Mouse (Mus musculus) neural tube, embryonic 13.5 days (tissue): ENCODE data around the gene Fam129a. TPM values are rescaled to one million over a fixed set of nuclear protein-coding genes. Genes with fewer than 3 reads are reported as not detected.

ENCODE experiments used
- ATAC-seq: fragments of 200-750 bp; cut with Nextera tagmentation; 2 replicates; pipeline ENCODE4 v1.8.0; 2017; ENCODE audit warnings: low read depth, mild to moderate bottlenecking, moderate TSS enrichment, moderate library complexity
- H3K27ac ChIP-seq: fragments of 300-500 bp; sonication (generic); replicated peaks from 2 replicates; pipeline ENCODE4 v1.5.1; 2015; ENCODE audit warnings: moderate library complexity, mild to moderate bottlenecking, inconsistent platforms
- H3K27me3 ChIP-seq: fragments of 300-500 bp; sonication (generic); 2 replicates; pipeline ENCODE4 v1.6.1; 2015; ENCODE audit warnings: mild to moderate bottlenecking, inconsistent platforms
- H3K36me3 ChIP-seq: fragments of 300-500 bp; sonication (generic); 2 replicates; pipeline ENCODE4 v1.6.1; 2015; ENCODE audit warnings: mild to moderate bottlenecking, inconsistent platforms
- H3K4me1 ChIP-seq: fragments of 300-500 bp; sonication (generic); replicated peaks from 2 replicates; pipeline ENCODE4 v1.6.1; 2015; ENCODE audit warnings: inconsistent platforms
- H3K4me2 ChIP-seq: fragments of 300-500 bp; sonication (generic); 2 replicates; pipeline ENCODE4 v1.6.1; 2015; ENCODE audit warnings: inconsistent platforms, mild to moderate bottlenecking, moderate library complexity
- H3K4me3 ChIP-seq: fragments of 300-500 bp; sonication (generic); 2 replicates; pipeline ENCODE4 v1.5.1; 2015; ENCODE audit warnings: mild to moderate bottlenecking, inconsistent platforms
- H3K9ac ChIP-seq: fragments of 300-500 bp; sonication (generic); 2 replicates; pipeline ENCODE4 v1.6.1; 2015; ENCODE audit warnings: moderate library complexity, mild to moderate bottlenecking, inconsistent platforms
- H3K9me3 ChIP-seq: fragments of 300-500 bp; sonication (generic); 2 replicates; pipeline ENCODE4 v1.6.1; 2016; ENCODE audit warnings: inconsistent platforms
- WGBS: fragments of 180-500 bp; shearing (Covaris S2); methylation state at CpG from one replicate; pipeline ENCODE4 v1.1.7; 2015; 5-methylcytosine and 5-hydroxymethylcytosine counted together
- polyA plus RNA-seq: library from polyadenylated mRNA; unstranded; fragments of >200 nt; fragmentation: Nextera tagmentation; extraction: Ambion mirVana; gene quantifications from 2 replicates; pipeline ENCODE4 v1.2.1, GENCODE M21; 2015

Fam129a gene
- polyA plus RNA-seq, 1 experiment from 2014 or later, result 5.9 TPM

DNA sequence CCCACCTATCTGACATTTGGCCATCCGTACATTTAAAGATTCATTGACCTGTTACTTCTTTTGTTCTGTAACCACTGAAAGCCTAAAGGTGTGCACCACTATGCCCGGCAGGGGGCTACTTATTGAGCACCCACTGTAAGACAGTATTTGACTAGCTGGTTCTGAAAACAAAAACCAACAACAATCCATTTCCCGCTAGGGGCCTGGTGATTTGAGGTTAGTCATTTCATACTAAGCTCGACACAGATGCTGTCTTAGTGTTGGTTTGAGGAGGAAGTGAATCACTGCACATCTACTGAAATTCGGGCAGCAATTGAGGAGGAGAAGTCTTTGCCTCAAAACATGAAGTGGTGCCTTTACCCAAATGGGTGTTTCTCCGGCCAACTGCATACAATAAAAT, 89.9 kb downstream of the Fam129a start:
- 87% methylated on average over 6 of the region's 6 CpGs for WGBS
- Histone ChIP-seq H3K4me3 (no peak overlapping the region), H3K27ac (no peak overlapping the region), H3K9me3 (no peaks in the 10 kb centered on the region), H3K4me2 (no peak overlapping the region), H3K27me3 (no peaks in the 10 kb centered on the region), H3K36me3 (no peaks in the 10 kb centered on the region), H3K4me1 (peaks cover 6% of the 10 kb centered on the region; the same call in 1 of the 2 replicates), H3K9ac (no peak overlapping the region)
- no peak for ATAC-seq

DNA sequence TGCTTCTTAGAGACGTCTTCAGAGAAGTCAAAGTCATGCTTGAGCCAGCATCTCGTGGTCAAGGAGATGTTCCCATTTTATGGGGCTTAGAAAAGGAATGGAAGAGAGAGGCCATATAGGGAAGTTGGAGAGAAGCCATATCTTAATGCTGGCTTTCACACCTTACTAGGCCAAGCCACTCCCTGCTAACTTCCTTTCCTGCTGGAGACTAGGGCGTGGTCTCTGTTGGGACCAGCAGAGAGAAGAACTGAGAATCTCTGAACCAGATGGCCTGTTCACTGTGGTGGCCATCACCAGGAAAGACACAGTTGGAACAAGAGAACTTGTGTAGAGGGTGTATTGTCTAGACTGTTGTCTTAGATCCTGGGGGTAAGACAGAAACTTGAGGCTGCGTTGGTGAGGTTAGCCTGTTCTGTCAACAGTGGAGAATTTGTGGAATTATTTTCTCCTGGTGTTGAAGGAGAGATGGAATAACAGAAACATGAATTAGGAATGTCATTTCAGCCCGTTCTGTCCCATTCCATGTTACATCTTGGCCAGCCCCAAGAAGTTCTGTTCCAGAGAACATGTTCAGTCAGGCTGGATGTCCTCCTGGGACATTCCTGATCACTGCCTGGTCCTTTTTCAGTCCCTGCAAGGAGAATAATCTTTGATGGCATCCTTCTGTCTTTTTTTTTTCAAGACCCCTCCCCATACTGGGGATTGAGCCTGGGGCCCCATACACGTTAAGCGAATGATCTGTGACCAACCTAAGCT, 90.9 kb downstream of the Fam129a start:
- Histone ChIP-seq H3K27me3 (no peaks in the 10 kb centered on the region), H3K9ac (no peak overlapping the region), H3K4me2 (no peak overlapping the region), H3K27ac (no peak overlapping the region), H3K4me3 (no peak overlapping the region), H3K36me3 (no peaks in the 10 kb centered on the region), H3K4me1 (peaks cover 4% of the 10 kb centered on the region; the same call in 1 of the 2 replicates), H3K9me3 (no peaks in the 10 kb centered on the region)
- WGBS, result 88% methylated on average over 7 of the region's 7 CpGs
- no peak for ATAC-seq

DNA sequence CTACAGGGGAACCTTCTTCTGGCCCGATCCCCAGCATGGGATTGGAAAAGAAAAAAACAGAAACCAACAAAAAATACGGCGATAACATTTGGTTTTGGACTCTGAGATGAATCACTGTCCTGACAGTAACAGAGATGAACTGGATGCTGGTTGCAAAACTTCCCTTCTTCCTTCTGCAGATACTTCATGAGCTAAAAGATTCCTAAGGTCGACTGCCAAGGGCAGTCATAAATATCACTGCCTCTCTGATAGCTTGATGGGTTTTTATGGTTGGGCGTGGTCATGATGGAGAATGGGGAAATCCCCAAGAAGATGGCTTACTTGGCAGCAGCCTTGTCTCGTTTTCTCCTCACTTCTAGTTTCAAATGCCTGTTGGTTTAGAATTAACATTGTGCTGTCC, 92.0 kb downstream of the Fam129a start:
- Histone ChIP-seq H3K9ac (no peak overlapping the region), H3K9me3 (no peaks in the 10 kb centered on the region), H3K27ac (no peak overlapping the region), H3K27me3 (no peaks in the 10 kb centered on the region), H3K36me3 (no peaks in the 10 kb centered on the region), H3K4me3 (no peak overlapping the region), H3K4me2 (no peak overlapping the region), H3K4me1 (no peaks in the 10 kb centered on the region; the same call in 1 of the 2 replicates)
- 71% methylated on average over 6 of the region's 6 CpGs for WGBS
- ATAC-seq, result no peak

DNA sequence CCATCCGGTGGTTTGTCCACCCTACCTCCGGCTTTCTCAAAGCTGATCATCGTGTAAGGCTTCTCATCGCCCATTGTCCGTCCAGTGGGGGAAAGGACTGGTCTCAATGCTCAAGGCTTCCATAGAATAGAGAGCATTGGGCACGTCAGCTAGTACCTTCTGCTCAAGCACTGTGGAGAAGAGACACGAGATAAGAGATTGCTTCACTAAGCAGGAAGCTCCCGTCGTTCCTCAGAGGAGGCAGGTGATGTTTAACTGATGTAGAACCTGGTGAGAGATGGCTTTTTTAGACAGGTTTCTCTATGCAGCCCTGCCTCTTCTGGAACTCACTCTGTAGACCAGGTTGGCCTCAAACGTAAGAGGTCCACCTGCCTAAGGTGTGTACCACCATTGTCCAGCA, 93.4 kb downstream of the Fam129a start:
- WGBS, result 93% methylated on average over 10 of the region's 10 CpGs
- H3K36me3 ChIP-seq, result no peaks in the 10 kb centered on the region

DNA sequence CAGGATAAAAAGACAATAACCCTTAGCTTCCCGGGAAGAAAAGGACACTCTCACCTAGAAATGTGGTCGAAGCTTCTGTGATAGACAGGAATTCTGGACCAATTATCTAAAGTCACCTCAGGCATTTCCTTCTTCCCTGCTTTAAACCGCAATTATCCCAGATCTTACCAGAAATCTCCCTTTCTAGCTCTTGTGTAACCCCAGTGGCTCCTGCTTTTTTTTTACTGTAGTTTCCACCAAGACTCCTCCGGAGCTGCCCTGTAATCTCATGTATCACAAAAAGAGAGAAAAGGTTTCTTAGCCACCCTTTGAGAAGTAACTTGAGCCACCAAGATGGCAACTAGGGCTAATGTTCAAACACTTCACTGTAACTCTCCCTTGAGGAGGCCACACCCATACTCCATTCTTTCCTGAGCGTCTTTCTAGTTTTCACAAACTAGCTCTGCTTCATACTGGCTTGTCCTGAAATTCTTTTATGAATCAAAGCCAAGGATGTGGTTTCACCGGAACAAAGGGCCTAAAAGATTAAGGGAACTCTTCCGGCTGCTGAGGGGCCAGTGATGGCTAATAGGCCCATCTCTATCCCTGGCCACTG, 93.9 kb downstream of the Fam129a start:
- Histone ChIP-seq H3K4me1 (peaks cover 3% of the 10 kb centered on the region; the same call in 1 of the 2 replicates), H3K9me3 (no peaks in the 10 kb centered on the region), H3K9ac (no peak overlapping the region), H3K36me3 (no peaks in the 10 kb centered on the region), H3K4me3 (no peak overlapping the region), H3K27me3 (no peaks in the 10 kb centered on the region), H3K4me2 (no peak overlapping the region), H3K27ac (no peak overlapping the region)
- 91% methylated on average over 7 of the region's 7 CpGs for WGBS
- ATAC-seq, result no peak

More for the DNA sequence above, 93.4 kb downstream of the Fam129a start:
- no peaks in the 10 kb centered on the region for H3K4me1 ChIP-seq
- no peak overlapping the region for H3K9ac ChIP-seq
- no peak overlapping the region for H3K4me2 ChIP-seq
- no peaks in the 10 kb centered on the region for H3K9me3 ChIP-seq
- no peaks in the 10 kb centered on the region for H3K27me3 ChIP-seq
- no peak for ATAC-seq
- no peak overlapping the region for H3K27ac ChIP-seq
- no peak overlapping the region for H3K4me3 ChIP-seq

DNA sequence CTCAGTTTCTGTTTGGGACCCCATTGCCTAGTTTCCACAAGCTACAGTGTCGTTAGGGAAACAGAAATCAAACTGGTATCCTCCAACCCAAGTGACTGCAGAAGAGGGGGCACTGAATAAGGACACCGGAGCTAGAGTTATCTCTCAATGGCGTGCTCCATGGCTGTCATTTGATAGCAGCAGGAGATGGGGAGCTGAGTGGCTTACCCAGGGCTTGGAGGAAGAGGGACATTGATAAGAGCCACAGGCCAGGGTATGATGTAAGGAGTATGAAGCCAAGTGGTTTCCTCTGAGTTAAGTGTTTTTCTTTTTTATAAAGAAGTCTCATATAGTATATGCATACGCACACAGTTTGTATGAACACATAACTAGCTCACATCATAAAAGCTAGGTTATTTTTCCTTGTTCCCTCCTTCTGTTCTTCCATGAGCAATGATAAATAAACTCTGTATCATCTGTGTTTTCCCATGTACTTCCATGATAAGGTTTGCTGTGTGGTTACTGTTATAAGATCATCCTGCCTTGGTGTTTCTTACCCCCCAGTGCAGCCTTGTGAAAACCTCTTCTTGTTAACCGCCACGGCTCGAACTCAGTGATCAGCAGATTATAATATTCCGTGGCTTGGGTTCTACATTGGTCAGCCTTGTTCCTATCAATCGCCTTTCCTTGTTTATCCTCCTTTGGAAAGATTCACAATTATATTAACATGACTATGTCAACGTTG, 96.5 kb downstream of the Fam129a start:
- Histone ChIP-seq H3K4me1 (peaks cover 6% of the 10 kb centered on the region; the same call in 1 of the 2 replicates), H3K27me3 (no peaks in the 10 kb centered on the region), H3K4me2 (no peak overlapping the region), H3K36me3 (no peaks in the 10 kb centered on the region), H3K27ac (no peak overlapping the region), H3K9ac (no peak overlapping the region), H3K9me3 (no peaks in the 10 kb centered on the region), H3K4me3 (no peak overlapping the region)
- 88% methylated on average over 10 of the region's 10 CpGs for WGBS
- no peak for ATAC-seq

DNA sequence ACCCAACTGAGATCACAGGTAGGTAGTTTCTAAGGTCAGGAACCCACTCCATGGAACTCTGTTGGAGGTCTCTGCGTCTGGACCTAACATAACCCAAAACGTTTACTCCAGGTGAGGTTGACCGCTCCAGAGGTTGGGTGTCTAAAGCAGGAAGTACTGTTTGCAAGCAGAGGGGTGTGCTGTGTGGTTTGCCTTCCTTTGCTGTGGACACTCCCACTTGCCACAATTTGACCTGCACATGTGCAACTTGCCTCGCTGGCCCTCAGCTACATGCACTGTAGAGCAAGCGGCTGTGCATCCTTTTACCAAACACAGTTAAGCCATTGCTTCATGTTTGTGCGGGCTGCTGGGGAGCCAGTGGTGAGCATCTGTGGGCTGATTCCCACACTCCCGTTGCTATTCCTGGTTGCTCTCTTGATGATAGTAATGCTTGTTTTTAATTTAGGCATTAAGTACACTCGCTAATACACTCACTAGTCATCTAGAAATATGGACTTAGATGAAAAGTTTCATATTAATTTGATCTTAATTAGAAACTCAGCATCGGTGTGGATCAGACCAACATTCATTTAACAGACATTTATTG, 99.1 kb downstream of the Fam129a start:
- H3K4me1 ChIP-seq, result peaks cover 6% of the 10 kb centered on the region; the same call in 1 of the 2 replicates
- no peak overlapping the region for H3K4me3 ChIP-seq
- no peaks in the 10 kb centered on the region for H3K27me3 ChIP-seq
- no peaks in the 10 kb centered on the region for H3K36me3 ChIP-seq
- ATAC-seq, result peak; percentile 71; the same call in 1 of the 2 replicates
- H3K27ac ChIP-seq, result no peak overlapping the region
- WGBS, result 80% methylated on average over 9 of the region's 9 CpGs
- H3K9me3 ChIP-seq, result no peaks in the 10 kb centered on the region
- no peak overlapping the region for H3K4me2 ChIP-seq
- no peak overlapping the region for H3K9ac ChIP-seq

DNA sequence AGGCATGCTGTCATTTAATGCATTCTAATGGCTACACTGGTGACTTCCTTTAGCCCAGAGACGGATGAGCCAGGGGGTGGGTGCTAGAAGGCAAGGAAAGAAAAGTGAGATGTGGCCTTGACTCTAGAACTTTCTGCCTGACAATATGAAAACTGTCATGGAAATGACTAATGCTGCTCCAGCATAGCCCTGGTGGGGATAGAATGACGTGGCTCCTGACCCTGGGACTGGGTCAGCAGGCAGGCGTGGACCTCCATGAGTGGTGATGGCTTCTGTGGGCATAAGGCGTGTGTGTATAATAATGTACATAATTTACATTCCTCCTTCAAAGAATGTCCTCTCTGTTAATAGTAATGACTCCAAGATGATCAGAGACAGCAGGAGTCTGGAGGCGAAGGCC, 104.7 kb downstream of the Fam129a start:
- no peak for ATAC-seq
- no peaks in the 10 kb centered on the region for H3K9me3 ChIP-seq

DNA sequence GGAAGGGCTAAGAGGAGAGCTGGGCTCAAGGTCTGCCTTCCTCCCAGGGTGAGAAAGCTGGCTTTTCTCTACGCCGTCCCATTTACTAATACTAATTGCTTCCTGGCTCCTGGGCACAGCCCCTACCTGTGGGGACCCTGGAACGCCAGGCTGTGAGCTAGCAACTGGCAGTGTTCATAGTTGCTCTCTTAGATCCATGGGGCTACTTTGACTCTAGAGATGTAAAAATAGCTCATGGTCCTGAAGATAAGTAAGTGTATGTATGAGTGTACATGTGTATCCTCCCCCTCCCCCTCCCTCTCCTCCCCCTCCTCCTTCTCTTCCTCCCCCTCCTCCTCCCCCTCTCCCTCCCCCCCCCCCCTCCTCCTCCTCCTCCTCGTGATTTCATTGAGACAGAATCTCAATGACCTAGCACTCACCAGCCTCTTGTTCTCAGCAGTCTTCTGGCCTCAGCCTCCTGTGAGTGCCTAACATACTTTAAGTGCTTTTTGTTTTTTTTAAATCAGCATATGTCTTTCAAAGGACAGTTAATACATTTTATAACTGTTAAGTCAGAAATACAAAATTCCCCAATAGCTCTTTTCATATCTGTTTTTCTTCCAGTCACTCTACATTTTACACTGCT, 106.3 kb downstream of the Fam129a start:
- peaks cover 5% of the 10 kb centered on the region for H3K4me1 ChIP-seq
- no peak overlapping the region for H3K4me2 ChIP-seq
- no peaks in the 10 kb centered on the region for H3K27me3 ChIP-seq
- H3K9me3 ChIP-seq, result no peaks in the 10 kb centered on the region
- 62% methylated on average over 3 of the region's 4 CpGs for WGBS
- no peaks in the 10 kb centered on the region for H3K36me3 ChIP-seq
- H3K4me3 ChIP-seq, result no peak overlapping the region
- ATAC-seq, result no peak
- H3K9ac ChIP-seq, result no peak overlapping the region
- H3K27ac ChIP-seq, result no peak overlapping the region; the same call in 1 of the 2 replicates

More for the DNA sequence above, 104.7 kb downstream of the Fam129a start:
- Histone ChIP-seq H3K36me3 (no peaks in the 10 kb centered on the region), H3K27ac (no peak overlapping the region), H3K27me3 (no peaks in the 10 kb centered on the region), H3K4me3 (no peak overlapping the region), H3K4me1 (peaks cover 5% of the 10 kb centered on the region), H3K4me2 (no peak overlapping the region), H3K9ac (no peak overlapping the region)
- WGBS, result 63% methylated on average over 5 of the region's 5 CpGs

DNA sequence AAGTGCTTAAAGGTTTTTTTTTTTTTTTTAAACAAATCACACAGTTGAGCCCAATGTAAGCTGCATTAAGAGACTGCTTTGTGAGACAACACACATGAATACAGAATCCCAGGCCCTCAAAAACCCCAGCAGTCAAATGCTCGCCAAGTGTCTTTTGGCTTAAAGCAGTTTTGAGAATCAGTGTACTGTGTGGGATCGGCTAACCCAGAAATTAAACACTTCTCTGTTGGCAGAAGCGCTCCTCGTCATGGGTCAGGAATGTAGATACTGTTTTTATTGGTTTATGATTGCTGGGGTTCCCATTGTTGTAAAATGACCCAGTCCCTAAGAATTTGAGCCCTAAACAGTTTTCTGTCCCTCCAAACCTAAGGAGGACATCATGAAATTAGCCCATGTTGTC, 107.0 kb downstream of the Fam129a start:
- Histone ChIP-seq H3K4me1 (peaks cover 5% of the 10 kb centered on the region), H3K9ac (no peak overlapping the region), H3K27me3 (no peaks in the 10 kb centered on the region), H3K9me3 (no peaks in the 10 kb centered on the region), H3K27ac (no peak overlapping the region), H3K4me2 (no peak overlapping the region), H3K36me3 (no peaks in the 10 kb centered on the region), H3K4me3 (no peak overlapping the region)
- WGBS, result 65% methylated on average over 4 of the region's 4 CpGs
- no peak for ATAC-seq

DNA sequence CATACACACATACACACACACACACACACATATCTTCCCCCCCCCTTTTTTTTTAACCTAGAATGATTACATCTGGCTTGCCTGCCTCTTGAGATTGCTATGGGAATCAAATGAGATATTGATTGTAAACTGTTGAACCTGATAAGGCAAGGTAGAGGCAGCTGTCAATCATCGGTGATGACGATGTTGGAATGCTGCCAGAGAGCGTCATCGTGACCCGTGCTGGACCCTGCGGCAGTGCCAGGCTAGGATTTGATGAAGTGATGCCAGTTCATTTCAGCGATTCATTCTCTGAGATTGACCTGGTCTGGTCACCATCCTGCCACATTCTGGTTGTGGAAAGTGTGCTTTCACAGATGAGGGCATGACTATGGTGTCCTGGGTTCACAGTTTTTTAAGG, 108.2 kb downstream of the Fam129a start:
- Histone ChIP-seq H3K36me3 (no peaks in the 10 kb centered on the region), H3K4me3 (no peak overlapping the region), H3K4me2 (no peak overlapping the region), H3K9ac (no peak overlapping the region), H3K27ac (no peak overlapping the region), H3K4me1 (peaks cover 6% of the 10 kb centered on the region), H3K27me3 (no peaks in the 10 kb centered on the region), H3K9me3 (no peaks in the 10 kb centered on the region)
- ATAC-seq, result no peak
- 92% methylated on average over 7 of the region's 7 CpGs for WGBS
